ENCODE assay signal across 12 mouse cellular contexts in genomic region chr12:27337482-27337881, GRCm38 (mm10). TPM values are rescaled to one million over a fixed set of nuclear protein-coding genes. Genes with fewer than 3 reads are reported as not detected.
A peak's percentile ranks its signal among the peaks of the same experiment; 100 is the strongest.
DNase-seq lines count a peak whose midpoint lies in the region; ATAC-seq lines count a peak whose summit lies in the region.
"Had no signal": no experiment of that assay in that cellular context is flagged by ENCODE, and none has a peak within 500 bp of the region (broad histone marks: within the 10 kb centered on the region; RNA-seq: fewer than 3 reads in every experiment).

No protein-coding gene starts in this region.

- peak overlapping the region; percentile 69 for H3K4me3 ChIP-seq in kidney, embryonic 15.5 days (replicated peaks)
- peak overlapping the region; percentile 70 for H3K4me3 ChIP-seq in embryonic facial prominence, embryonic 15.5 days (replicated peaks)
- H3K4me3 ChIP-seq in hindbrain, embryonic 12.5 days = peak overlapping the region; percentile 87
- peak overlapping the region; percentile 100 for H3K4me3 ChIP-seq in midbrain, embryonic 14.5 days (replicated peaks; ENCODE audit: low read depth, low read length)
- H3K4me3 ChIP-seq: liver, embryonic 13.5 days had no signal

- H3K27ac ChIP-seq in kidney, embryonic 15.5 days = no peak overlapping the region
- H3K27ac ChIP-seq in embryonic facial prominence, embryonic 15.5 days (replicated peaks) = no peak overlapping the region
- peak overlapping the region; percentile 98 for H3K27ac ChIP-seq in hindbrain, embryonic 12.5 days
- peak overlapping the region; percentile 98 for H3K27ac ChIP-seq in midbrain, embryonic 14.5 days (replicated peaks; ENCODE audit: low read depth, low read length)
- H3K27ac ChIP-seq: liver, embryonic 13.5 days had no signal

- H3K27me3 ChIP-seq in kidney, embryonic 15.5 days = no peaks in the 10 kb centered on the region
- no peaks in the 10 kb centered on the region for H3K27me3 ChIP-seq in embryonic facial prominence, embryonic 15.5 days
- no peaks in the 10 kb centered on the region for H3K27me3 ChIP-seq in hindbrain, embryonic 12.5 days
- no peaks in the 10 kb centered on the region for H3K27me3 ChIP-seq in midbrain, embryonic 14.5 days (ENCODE audit: control insufficient read depth, insufficient read depth, low read length)
- H3K27me3 ChIP-seq: CH12.LX had no signal

- WGBS in kidney, embryonic 15.5 days = 47% methylated on average over 1 of the region's 1 CpGs
- WGBS in embryonic facial prominence, embryonic 15.5 days = 22% methylated on average over 1 of the region's 1 CpGs
- WGBS in hindbrain, embryonic 12.5 days = 19% methylated on average over 1 of the region's 1 CpGs
- WGBS in midbrain, embryonic 14.5 days = 4% methylated on average over 1 of the region's 1 CpGs

- H3K4me1 ChIP-seq in kidney, embryonic 15.5 days = 0 out of 2 replicates have a peak, but pooled peaks cover 5% of the 10 kb centered on the region
- H3K4me1 ChIP-seq in embryonic facial prominence, embryonic 15.5 days = peaks cover 22% of the 10 kb centered on the region
- peaks cover 20% of the 10 kb centered on the region for H3K4me1 ChIP-seq in hindbrain, embryonic 12.5 days
- peaks cover 26% of the 10 kb centered on the region for H3K4me1 ChIP-seq in midbrain, embryonic 14.5 days (ENCODE audit: control insufficient read depth, insufficient read depth, low read length)

- peak overlapping the region; percentile 86 for H3K4me2 ChIP-seq in kidney, embryonic 15.5 days
- peak overlapping the region; percentile 79 for H3K4me2 ChIP-seq in embryonic facial prominence, embryonic 15.5 days (replicated peaks)
- peak overlapping the region; percentile 73 for H3K4me2 ChIP-seq in hindbrain, embryonic 12.5 days (replicated peaks)
- H3K4me2 ChIP-seq in midbrain, embryonic 14.5 days (ENCODE audit: low read length) = peak overlapping the region; percentile 95
- H3K4me2 ChIP-seq: liver, embryonic 13.5 days had no signal

- H3K9ac ChIP-seq in kidney, embryonic 15.5 days = no peak overlapping the region
- no peak overlapping the region for H3K9ac ChIP-seq in embryonic facial prominence, embryonic 15.5 days
- H3K9ac ChIP-seq in hindbrain, embryonic 12.5 days = peak overlapping the region; percentile 100
- peak overlapping the region; percentile 100 for H3K9ac ChIP-seq in midbrain, embryonic 14.5 days (replicated peaks; ENCODE audit: low read length)
- H3K9ac ChIP-seq: liver, embryonic 13.5 days had no signal

- no peak for ATAC-seq in kidney, embryonic 15.5 days (replicated peaks; ENCODE audit: low FRiP score)
- ATAC-seq in embryonic facial prominence, embryonic 15.5 days (ENCODE audit: insufficient number of reproducible peaks, low FRiP score, low TSS enrichment, low read depth) = no peak
- ATAC-seq in hindbrain, embryonic 12.5 days (ENCODE audit: low FRiP score) = no peak
- ATAC-seq in midbrain, embryonic 14.5 days (ENCODE audit: low FRiP score, low TSS enrichment) = no peak

- H3K9me3 ChIP-seq in kidney, embryonic 15.5 days (replicated peaks) = no peaks in the 10 kb centered on the region
- no peaks in the 10 kb centered on the region for H3K9me3 ChIP-seq in embryonic facial prominence, embryonic 15.5 days (replicated peaks)
- no peaks in the 10 kb centered on the region for H3K9me3 ChIP-seq in hindbrain, embryonic 12.5 days (replicated peaks)
- H3K9me3 ChIP-seq in midbrain, embryonic 14.5 days (ENCODE audit: control insufficient read depth, low read length) = no peaks in the 10 kb centered on the region
- H3K9me3 ChIP-seq: liver, embryonic 13.5 days had no signal

- peaks cover 3% of the 10 kb centered on the region; the same call in 1 of the 2 replicates for H3K36me3 ChIP-seq in kidney, embryonic 15.5 days
- no peaks in the 10 kb centered on the region for H3K36me3 ChIP-seq in embryonic facial prominence, embryonic 15.5 days
- H3K36me3 ChIP-seq in hindbrain, embryonic 12.5 days = peaks cover 14% of the 10 kb centered on the region; the same call in 1 of the 2 replicates
- H3K36me3 ChIP-seq in midbrain, embryonic 14.5 days (ENCODE audit: control insufficient read depth, insufficient read depth, low read length) = peaks cover 41% of the 10 kb centered on the region
- H3K36me3 ChIP-seq: liver, embryonic 13.5 days had no signal

- no peak for DNase-seq in kidney, postnatal 36 days
- DNase-seq in midbrain, embryonic 14.5 days = peak; percentile 43
- no peak for DNase-seq in adrenal gland, adult 8-10 months
- DNase-seq in spleen, postnatal 10 days (ENCODE audit: low spot score in 2 of 2) = no peak
- no peak for DNase-seq in urinary bladder, postnatal 14 days (ENCODE audit: low spot score)
- DNase-seq: liver, embryonic 13.5 days; thymus, postnatal 14 days had no signal

RNA-seq across cellular contexts. Expression of gene Sox11, which starts 4.9 kb away (rescaled TPM):
- polyA plus RNA-seq in kidney, embryonic 15.5 days (2015; fragmentation: Nextera tagmentation; extraction: Ambion mirVana) = 71.1 and 77.9 TPM in 2 replicates
- polyA plus RNA-seq in embryonic facial prominence, embryonic 15.5 days (2015; fragmentation: Nextera tagmentation; extraction: Ambion mirVana) = 67.4 and 75.0 TPM in 2 replicates
- 578 and 604 TPM in 2 replicates for polyA plus RNA-seq in hindbrain, embryonic 12.5 days (2016; fragmentation: Nextera tagmentation; extraction: Ambion mirVana)
- 615 and 827 TPM in 2 replicates for polyA plus RNA-seq in midbrain, embryonic 14.5 days (2014; fragmentation: Nextera tagmentation; extraction: Ambion mirVana)
- under 1 TPM; 0.03 to 0.11 (median 0.08) TPM for total RNA-seq in adrenal gland, adult 8-10 months (2022)
- total RNA-seq: CH12.LX; granulocyte monocyte progenitor cell, adult 5-6 weeks had no signal

Comparison
In these comparisons a context has a peak if more than half of its experiments do, and no peak if none do; other contexts are left out.
1. H3K27ac ChIP-seq: peak in hindbrain, embryonic 12.5 days (single experiment) and midbrain, embryonic 14.5 days (single experiment); none in kidney, embryonic 15.5 days (single experiment) and embryonic facial prominence, embryonic 15.5 days (single experiment).
2. H3K9ac ChIP-seq: peak in hindbrain, embryonic 12.5 days (single experiment) and midbrain, embryonic 14.5 days (single experiment); none in kidney, embryonic 15.5 days (single experiment) and embryonic facial prominence, embryonic 15.5 days (single experiment).
3. Peak in every context shown above with its lines, with median percentiles within 50 percentile points of each other: H3K4me2 ChIP-seq and H3K4me3 ChIP-seq.